Mouse (Mus musculus): ENCODE measurements at regions not wholly inside any gene's neighbourhood (a gene's known extent, or its start where the extent isn't known, plus 50 kb on each side); places are given as distances from the start of the nearest gene placed in this dataset.

DNA sequence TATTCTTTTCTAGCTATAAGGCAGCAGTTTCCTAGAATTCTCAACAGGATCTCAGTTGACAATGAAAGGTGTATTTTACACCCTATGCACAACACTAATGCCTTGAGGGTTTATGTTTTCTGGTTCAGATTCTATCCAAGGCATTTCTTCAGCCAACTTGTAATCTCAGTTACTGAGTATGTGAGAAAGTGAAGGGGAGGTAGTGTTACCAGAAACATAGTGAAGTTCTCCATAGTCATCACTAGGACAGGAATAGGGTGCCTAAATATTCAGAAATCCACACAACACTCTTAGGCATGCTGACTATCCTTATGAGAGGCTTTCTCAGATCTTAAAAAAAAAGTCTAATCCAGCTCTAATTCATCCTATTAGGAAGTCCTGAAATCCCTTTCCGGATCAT lies 1228.2 kb upstream of the Cntnap5a start:
- no peaks in the 10 kb centered on the region for H3K9me3 ChIP-seq
- no peak overlapping the region for H3K4me2 ChIP-seq (replicated peaks)
- no peak overlapping the region for H3K9ac ChIP-seq (replicated peaks)
- no peak overlapping the region for H3K4me3 ChIP-seq
- no peaks in the 10 kb centered on the region for H3K27me3 ChIP-seq
- no peaks in the 10 kb centered on the region for H3K36me3 ChIP-seq
- H3K27ac ChIP-seq (replicated peaks): no peak overlapping the region
- no peak for ATAC-seq (replicated peaks)
- H3K4me1 ChIP-seq: no peaks in the 10 kb centered on the region
- 93% methylated on average over 1 of the region's 1 CpGs for WGBS

DNA sequence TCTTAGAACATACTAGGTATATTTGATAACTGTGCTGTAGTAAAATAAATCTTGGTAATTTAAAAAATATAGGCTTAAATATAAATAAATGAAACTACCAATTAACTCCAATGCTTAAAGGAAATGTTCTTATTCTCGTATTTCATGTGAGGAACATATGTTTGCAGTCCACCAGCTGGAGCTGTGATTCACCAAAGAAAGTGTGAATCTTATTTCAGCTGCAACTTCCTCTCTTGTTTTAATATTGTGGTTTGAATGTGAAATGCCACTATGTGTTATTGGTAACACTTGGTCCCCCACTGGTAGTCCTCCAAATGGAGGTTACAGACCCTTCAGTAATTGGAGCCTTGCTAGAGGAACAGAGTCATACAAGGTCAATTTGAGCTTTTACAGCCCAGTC lies 1188.1 kb upstream of the Cntnap5a start:
- 67% methylated on average over 1 of the region's 1 CpGs for WGBS
- Histone ChIP-seq H3K9ac (replicated peaks) (no peak overlapping the region), H3K36me3 (no peaks in the 10 kb centered on the region), H3K27ac (replicated peaks) (no peak overlapping the region), H3K9me3 (no peaks in the 10 kb centered on the region), H3K27me3 (no peaks in the 10 kb centered on the region), H3K4me2 (replicated peaks) (no peak overlapping the region), H3K4me3 (no peak overlapping the region), H3K4me1 (no peaks in the 10 kb centered on the region)
- no peak for ATAC-seq (replicated peaks)

DNA sequence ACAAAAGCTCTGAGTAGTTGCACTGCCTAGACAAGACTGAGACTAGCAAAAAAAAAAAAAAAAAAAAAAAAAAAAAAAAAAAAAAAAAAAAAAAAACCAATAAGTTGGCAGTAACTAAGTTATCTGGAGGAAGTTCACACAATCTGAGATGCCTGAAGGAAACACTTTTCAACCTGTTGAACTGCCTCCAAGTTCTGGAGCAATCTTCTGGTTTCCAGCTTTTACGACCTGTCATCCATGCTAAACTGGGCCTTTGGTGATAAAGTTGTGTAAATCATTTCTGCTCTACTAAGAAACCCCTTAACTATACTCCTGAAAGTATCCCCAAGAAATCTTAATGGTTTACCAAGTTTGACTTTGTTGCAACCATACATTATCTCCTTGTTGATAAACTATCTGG lies 1168.8 kb upstream of the Cntnap5a start:
- Histone ChIP-seq H3K4me3 (no peak overlapping the region), H3K4me2 (replicated peaks) (no peak overlapping the region), H3K9ac (replicated peaks) (no peak overlapping the region), H3K27ac (replicated peaks) (no peak overlapping the region), H3K9me3 (no peaks in the 10 kb centered on the region), H3K27me3 (no peaks in the 10 kb centered on the region), H3K36me3 (no peaks in the 10 kb centered on the region), H3K4me1 (no peaks in the 10 kb centered on the region)
- no peak for ATAC-seq (replicated peaks)
- WGBS: 92% methylated on average over 1 of the region's 1 CpGs

DNA sequence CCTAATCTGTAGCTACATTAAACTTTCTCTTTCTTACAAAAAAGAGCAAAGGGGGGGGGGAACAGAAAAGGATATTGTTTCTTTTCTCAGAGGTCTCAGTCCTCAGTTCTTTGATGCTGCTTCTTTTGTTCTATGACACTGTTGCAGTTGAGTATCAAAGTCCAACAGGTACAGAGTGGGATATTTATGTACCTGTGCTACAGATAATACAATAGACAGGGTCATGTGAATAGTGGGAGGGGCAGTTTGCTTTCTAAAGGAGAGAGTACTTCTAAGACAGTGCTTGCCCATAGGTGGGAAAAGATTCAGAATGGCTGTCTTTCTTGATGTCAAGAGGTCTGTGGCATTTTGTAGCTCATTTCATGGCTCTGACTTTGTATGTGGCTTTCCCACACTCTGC lies 1164.7 kb upstream of the Cntnap5a start:
- H3K4me3 ChIP-seq: no peak overlapping the region

GRCm38 (mm10) chr1:114528545-114528944 lies 1156.0 kb upstream of the Cntnap5a start:
- H3K4me2 ChIP-seq (replicated peaks): no peak overlapping the region
- H3K27ac ChIP-seq (replicated peaks): no peak overlapping the region
- H3K9me3 ChIP-seq: no peaks in the 10 kb centered on the region
- H3K36me3 ChIP-seq: no peaks in the 10 kb centered on the region
- H3K4me3 ChIP-seq: no peak overlapping the region
- no peaks in the 10 kb centered on the region for H3K27me3 ChIP-seq
- H3K4me1 ChIP-seq: no peaks in the 10 kb centered on the region
- ATAC-seq (replicated peaks): peak; percentile 91
- no peak overlapping the region for H3K9ac ChIP-seq (replicated peaks)
- WGBS: 18% methylated on average over 1 of the region's 1 CpGs

More for the DNA sequence above, 1164.7 kb upstream of the Cntnap5a start:
- no peaks in the 10 kb centered on the region for H3K4me1 ChIP-seq
- no peak overlapping the region for H3K27ac ChIP-seq (replicated peaks)
- no peaks in the 10 kb centered on the region for H3K9me3 ChIP-seq
- H3K36me3 ChIP-seq: no peaks in the 10 kb centered on the region
- H3K4me2 ChIP-seq (replicated peaks): no peak overlapping the region
- no peak overlapping the region for H3K9ac ChIP-seq (replicated peaks)
- no peak for ATAC-seq (replicated peaks)
- H3K27me3 ChIP-seq: no peaks in the 10 kb centered on the region

- Histone ChIP-seq H3K9me3 (no peaks in the 10 kb centered on the region), H3K4me2 (replicated peaks) (no peak overlapping the region), H3K36me3 (no peaks in the 10 kb centered on the region), H3K27me3 (no peaks in the 10 kb centered on the region), H3K4me3 (no peak overlapping the region), H3K27ac (replicated peaks) (no peak overlapping the region), H3K4me1 (no peaks in the 10 kb centered on the region), H3K9ac (replicated peaks) (no peak overlapping the region)
- ATAC-seq (replicated peaks): no peak
- 82% methylated on average over 1 of the region's 1 CpGs for WGBS
Observed at GRCm38 (mm10) chr1:114533881-114534280, 1150.7 kb upstream of the Cntnap5a start.

DNA sequence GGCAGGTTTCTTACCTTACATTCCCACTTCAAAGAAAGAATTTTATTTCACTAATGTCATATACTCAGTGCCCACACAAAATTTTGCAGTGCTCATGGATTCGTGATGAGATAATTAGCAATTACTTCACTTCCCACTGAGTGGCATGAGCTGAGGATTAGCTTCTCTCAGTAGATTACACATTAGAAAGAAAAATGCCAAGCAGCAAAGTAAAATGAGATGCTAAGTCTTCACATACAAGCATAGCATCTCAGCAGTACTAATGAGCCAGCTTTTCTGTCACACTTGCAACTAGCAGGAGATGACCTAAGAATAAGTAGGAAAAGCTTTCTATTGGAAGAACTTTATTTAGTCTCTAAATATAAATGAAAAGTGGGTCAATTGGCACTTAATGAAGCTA lies 1137.6 kb upstream of the Cntnap5a start:
- Histone ChIP-seq H3K9me3 (no peaks in the 10 kb centered on the region), H3K36me3 (no peaks in the 10 kb centered on the region), H3K9ac (replicated peaks) (no peak overlapping the region), H3K4me1 (no peaks in the 10 kb centered on the region), H3K4me3 (no peak overlapping the region), H3K27me3 (no peaks in the 10 kb centered on the region), H3K27ac (replicated peaks) (no peak overlapping the region), H3K4me2 (replicated peaks) (no peak overlapping the region)
- WGBS: 12% methylated on average over 1 of the region's 1 CpGs
- ATAC-seq (replicated peaks): no peak

DNA sequence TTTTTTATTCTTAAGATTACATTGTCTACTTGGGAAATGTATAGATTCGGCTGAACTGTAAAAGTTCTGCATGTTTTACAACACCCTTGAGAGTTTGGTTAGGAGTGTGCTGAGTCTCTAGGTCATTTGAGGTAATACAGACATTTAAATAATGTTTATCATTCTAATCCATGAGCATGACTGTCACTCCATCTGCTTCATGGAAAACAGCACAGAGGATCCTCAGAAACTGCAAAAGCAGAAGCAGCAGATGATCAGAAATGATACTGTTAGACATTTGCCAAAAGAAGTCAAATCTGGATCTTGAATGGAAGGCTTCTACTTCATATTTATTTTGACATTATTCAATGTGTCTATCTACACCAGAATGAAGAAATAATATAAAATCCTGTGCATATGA lies 1131.8 kb upstream of the Cntnap5a start:
- no peak overlapping the region for H3K4me3 ChIP-seq
- H3K36me3 ChIP-seq: no peaks in the 10 kb centered on the region
- no peak overlapping the region for H3K4me2 ChIP-seq (replicated peaks)
- no peaks in the 10 kb centered on the region for H3K4me1 ChIP-seq
- H3K9me3 ChIP-seq: no peaks in the 10 kb centered on the region
- H3K27ac ChIP-seq (replicated peaks): no peak overlapping the region
- ATAC-seq (replicated peaks): no peak; the same call in 1 of the 2 replicates
- H3K27me3 ChIP-seq: no peaks in the 10 kb centered on the region
- 79% methylated on average over 1 of the region's 1 CpGs for WGBS
- no peak overlapping the region for H3K9ac ChIP-seq (replicated peaks)

DNA sequence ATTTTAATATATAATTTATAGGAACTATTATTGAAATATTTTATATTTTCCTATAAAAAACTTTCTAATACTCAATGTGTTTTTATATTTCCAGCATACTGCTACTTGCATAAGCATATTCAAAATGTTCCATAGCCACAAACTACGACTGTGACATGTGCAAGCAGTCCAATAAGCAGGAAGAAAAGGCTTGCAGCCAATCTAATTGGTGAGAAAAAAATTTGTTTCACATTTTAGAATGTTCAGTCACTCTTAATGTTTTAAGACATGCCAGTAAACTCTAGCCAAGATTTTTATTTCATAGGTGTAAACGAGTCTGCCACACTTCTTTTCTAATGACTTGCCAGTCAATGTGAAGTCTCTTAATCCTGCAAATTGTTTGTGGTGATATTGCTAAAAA lies 1130.1 kb upstream of the Cntnap5a start:
- no peaks in the 10 kb centered on the region for H3K27me3 ChIP-seq
- H3K4me2 ChIP-seq (replicated peaks): no peak overlapping the region
- H3K4me1 ChIP-seq: no peaks in the 10 kb centered on the region
- ATAC-seq (replicated peaks): no peak; the same call in 1 of the 2 replicates
- H3K36me3 ChIP-seq: no peaks in the 10 kb centered on the region
- no peak overlapping the region for H3K27ac ChIP-seq (replicated peaks)
- no peak overlapping the region for H3K4me3 ChIP-seq
- no peak overlapping the region for H3K9ac ChIP-seq (replicated peaks)
- 41% methylated on average over 2 of the region's 2 CpGs for WGBS
- no peaks in the 10 kb centered on the region for H3K9me3 ChIP-seq

Data from forebrain, embryonic 15.5 days (tissue).